Mouse (Mus musculus) hindbrain, embryonic 14.5 days (tissue): ENCODE results near the gene Dnah2. TPM values are rescaled to one million over a fixed set of nuclear protein-coding genes. Genes with fewer than 3 reads are reported as not detected.

Experiments used
- ATAC-seq: fragments of 200-750 bp; cut with Nextera tagmentation; 2 replicates; pipeline ENCODE4 v1.8.0; 2017; ENCODE audit warnings: moderate number of reproducible peaks, mild to moderate bottlenecking, moderate TSS enrichment, moderate library complexity; ENCODE audit not compliant: low FRiP score
- DNase-seq: peaks from one replicate; pipeline ENCODE4 v3.0.0-alpha.2; 2015; ENCODE audit warnings: low spot score
- H3K27ac ChIP-seq: fragments of 300-500 bp; sonication (generic); 2 replicates; pipeline ENCODE4 v1.5.1; 2014; ENCODE audit warnings: mild to moderate bottlenecking, moderate library complexity
- H3K27me3 ChIP-seq: fragments of 300-500 bp; sonication (generic); 2 replicates; pipeline ENCODE4 v1.6.1; 2014; ENCODE audit warnings: mild to moderate bottlenecking, low read length, mixed read lengths; ENCODE audit not compliant: control insufficient read depth, insufficient read depth
- H3K36me3 ChIP-seq: fragments of 300-500 bp; sonication (generic); replicated peaks from 2 replicates; pipeline ENCODE4 v1.6.1; 2014; ENCODE audit not compliant: control insufficient read depth, insufficient read depth
- H3K4me1 ChIP-seq: fragments of 300-500 bp; sonication (generic); replicated peaks from 2 replicates; pipeline ENCODE4 v1.6.1; 2014; ENCODE audit warnings: antibody characterized with exemption, low read length, mixed read lengths; ENCODE audit not compliant: control insufficient read depth, insufficient read depth
- H3K4me2 ChIP-seq: fragments of 300-500 bp; sonication (generic); replicated peaks from 2 replicates; pipeline ENCODE4 v1.6.1; 2014; ENCODE audit warnings: mild to moderate bottlenecking, moderate library complexity
- H3K4me3 ChIP-seq: fragments of 300-500 bp; sonication (generic); replicated peaks from 2 replicates; pipeline ENCODE4 v1.5.1; 2014; ENCODE audit warnings: mild to moderate bottlenecking, low read length
- H3K9ac ChIP-seq: fragments of 300-500 bp; sonication (generic); 2 replicates; pipeline ENCODE4 v1.6.1; 2014
- H3K9me3 ChIP-seq: fragments of 300-500 bp; sonication (generic); 2 replicates; pipeline ENCODE4 v1.6.1; 2016; ENCODE audit warnings: low read length; ENCODE audit not compliant: control insufficient read depth
- WGBS: fragments of 180-500 bp; shearing (Covaris S2); extraction: QIAGEN DNeasy Blood & Tissue Kit; methylation state at CpG from one replicate; pipeline ENCODE4 v1.1.7; 2014; 5-methylcytosine and 5-hydroxymethylcytosine counted together
- polyA plus RNA-seq: library from polyadenylated mRNA; unstranded; fragments of >200 nt; fragmentation: Nextera tagmentation; extraction: Ambion mirVana; gene quantifications from 2 replicates; pipeline ENCODE4 v1.2.1, GENCODE M21; 2014

Dnah2 gene
- polyA plus RNA-seq, 1 experiment from 2014 or later, result 4.9 TPM

- peak overlapping the region; percentile 65 for H3K4me3 ChIP-seq
- peaks cover 53% of the 10 kb centered on the region for H3K4me1 ChIP-seq
- H3K27me3 ChIP-seq, result no peaks in the 10 kb centered on the region
- H3K9ac ChIP-seq, result peak overlapping the region; percentile 79
- ATAC-seq (0 out of 2 replicates have a peak, but pooled peaks have one; percentile 0), DNase-seq (no peak)
- WGBS, result under 1% methylated on average over 41 of the region's 41 CpGs
- H3K36me3 ChIP-seq, result peaks cover 50% of the 10 kb centered on the region
- H3K4me2 ChIP-seq, result peak overlapping the region; percentile 99
- peak overlapping the region; percentile 100 for H3K27ac ChIP-seq
- no peaks in the 10 kb centered on the region for H3K9me3 ChIP-seq
Measured at GRCm38 (mm10) chr11:69410310-69411072, 138.4 kb downstream of the Dnah2 start.

GRCm38 (mm10) chr11:69410045-69410309 is 138.9 kb downstream of the Dnah2 start:
- WGBS, result under 1% methylated on average over 18 of the region's 18 CpGs
- no peaks in the 10 kb centered on the region for H3K9me3 ChIP-seq
- peak overlapping the region; percentile 65 for H3K4me3 ChIP-seq
- no peaks in the 10 kb centered on the region for H3K27me3 ChIP-seq
- peak overlapping the region; percentile 99 for H3K4me2 ChIP-seq
- H3K4me1 ChIP-seq, result peaks cover 51% of the 10 kb centered on the region
- H3K27ac ChIP-seq, result peak overlapping the region; percentile 100
- no peak for ATAC-seq
- no peak for DNase-seq
- H3K36me3 ChIP-seq, result peaks cover 55% of the 10 kb centered on the region
- H3K9ac ChIP-seq, result peak overlapping the region; percentile 79

DNA sequence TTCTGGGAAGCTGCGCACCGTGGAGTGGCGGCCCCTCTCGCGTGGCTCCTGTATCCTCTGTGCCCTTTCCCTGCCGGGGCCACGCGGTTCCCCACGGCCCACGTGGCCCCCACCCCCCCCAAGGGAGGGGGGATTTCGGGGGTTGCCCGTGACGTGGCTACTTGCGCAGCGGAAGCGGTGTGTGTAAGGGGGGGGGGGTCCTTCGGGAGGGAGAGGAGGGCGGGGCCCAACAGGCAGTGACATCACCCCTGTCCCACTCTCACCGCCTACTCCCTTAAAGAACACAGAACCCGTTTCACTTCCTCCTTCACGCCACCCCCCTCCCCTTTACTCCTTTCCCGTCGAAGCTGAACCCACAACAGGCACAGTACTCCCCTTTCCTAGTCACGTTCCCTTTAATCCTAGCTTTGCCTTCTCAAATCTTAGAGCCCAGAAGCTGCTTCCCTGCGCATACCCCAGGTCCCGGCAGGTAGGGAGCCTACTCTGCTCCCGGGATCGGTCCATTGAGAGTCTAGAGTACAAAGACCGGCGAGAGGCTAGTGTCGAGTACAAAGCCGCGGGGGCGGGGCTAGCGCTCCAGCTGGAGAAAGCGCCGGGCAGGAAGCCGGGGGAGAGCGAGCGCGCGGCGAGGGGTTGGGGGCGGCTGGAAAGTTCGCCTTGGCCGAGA is 139.4 kb downstream of the Dnah2 start:
- peak overlapping the region; percentile 100 for H3K27ac ChIP-seq
- under 1% methylated on average over 44 of the region's 46 CpGs for WGBS
- H3K9me3 ChIP-seq, result no peaks in the 10 kb centered on the region
- H3K36me3 ChIP-seq, result peaks cover 59% of the 10 kb centered on the region
- peaks cover 46% of the 10 kb centered on the region for H3K4me1 ChIP-seq
- peak overlapping the region; percentile 99 for H3K4me2 ChIP-seq
- H3K27me3 ChIP-seq, result no peaks in the 10 kb centered on the region
- ATAC-seq (peak; percentile 49; the same call in 1 of the 2 replicates), DNase-seq (peak; percentile 79)
- peak overlapping the region; percentile 65 for H3K4me3 ChIP-seq
- peak overlapping the region; percentile 79 for H3K9ac ChIP-seq

DNA sequence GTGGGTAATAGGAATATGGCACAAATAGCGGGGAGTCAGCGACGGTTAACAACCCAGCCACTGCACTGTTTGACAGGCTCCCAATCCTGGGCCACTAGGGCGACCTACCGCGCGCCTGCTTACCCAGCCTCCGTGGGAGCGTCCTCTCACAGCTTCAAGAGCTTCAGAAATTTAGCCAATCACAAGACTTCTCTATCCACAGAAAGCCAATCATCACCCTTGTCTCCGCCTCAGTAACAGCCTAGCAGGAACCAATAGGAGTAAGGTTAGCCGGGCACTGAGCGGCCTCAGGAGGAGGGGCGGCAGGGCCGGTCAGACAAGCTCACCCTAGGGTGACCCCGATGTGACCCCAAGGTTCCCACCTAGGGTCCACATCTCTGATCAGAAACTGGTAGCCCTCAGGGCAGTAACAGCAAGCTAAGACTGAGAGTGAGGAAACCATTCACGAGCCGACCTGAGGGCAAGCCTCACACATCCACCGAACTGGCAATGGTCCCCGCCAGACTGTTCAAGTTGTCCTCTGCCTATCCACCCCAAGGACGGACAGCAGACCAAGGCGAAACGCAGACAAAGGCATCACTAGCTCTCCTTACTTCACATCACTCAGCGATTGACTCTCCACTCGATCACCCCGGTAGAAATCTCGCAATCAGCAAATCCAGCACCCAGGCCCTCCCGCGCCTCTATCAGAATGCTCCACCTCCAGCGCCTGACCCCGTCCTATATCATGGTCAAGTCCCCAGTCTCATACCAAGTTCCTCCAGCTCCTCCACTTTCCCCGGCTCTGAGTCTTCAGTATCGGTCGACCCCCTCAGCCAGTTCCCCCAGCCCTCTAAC is 140.2 kb downstream of the Dnah2 start:
- H3K4me1 ChIP-seq, result peaks cover 38% of the 10 kb centered on the region
- peak overlapping the region; percentile 100 for H3K27ac ChIP-seq
- peak overlapping the region; percentile 99 for H3K4me2 ChIP-seq
- ATAC-seq (peak; percentile 74), DNase-seq (peak; percentile 81)
- 1% methylated on average over 33 of the region's 33 CpGs for WGBS
- peak overlapping the region; percentile 79 for H3K9ac ChIP-seq
- H3K4me3 ChIP-seq, result peak overlapping the region; percentile 65
- H3K36me3 ChIP-seq, result peaks cover 67% of the 10 kb centered on the region
- no peaks in the 10 kb centered on the region for H3K9me3 ChIP-seq
- H3K27me3 ChIP-seq, result no peaks in the 10 kb centered on the region

DNA sequence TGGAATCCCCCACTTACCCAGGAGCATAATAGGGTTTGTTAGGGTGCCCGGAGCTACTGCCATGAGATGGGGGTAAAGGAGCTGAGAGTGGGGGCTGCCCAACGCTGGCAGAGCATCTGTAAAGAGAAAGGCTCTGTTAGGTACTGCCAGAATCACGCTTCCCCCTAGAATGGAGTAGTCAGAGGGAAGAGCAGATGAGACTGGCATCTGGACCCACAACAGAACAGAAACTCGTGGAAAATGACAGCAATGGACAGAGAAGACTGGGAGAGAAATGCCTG is 141.2 kb downstream of the Dnah2 start:
- H3K4me1 ChIP-seq, result peaks cover 27% of the 10 kb centered on the region
- no peak overlapping the region for H3K27ac ChIP-seq
- no peak overlapping the region for H3K4me2 ChIP-seq
- peaks cover 71% of the 10 kb centered on the region for H3K36me3 ChIP-seq
- no peak for ATAC-seq
- H3K4me3 ChIP-seq, result no peak overlapping the region
- 84% methylated on average over 4 of the region's 4 CpGs for WGBS
- no peak overlapping the region for H3K9ac ChIP-seq
- DNase-seq, result no peak
- no peaks in the 10 kb centered on the region for H3K27me3 ChIP-seq
- no peaks in the 10 kb centered on the region for H3K9me3 ChIP-seq

DNA sequence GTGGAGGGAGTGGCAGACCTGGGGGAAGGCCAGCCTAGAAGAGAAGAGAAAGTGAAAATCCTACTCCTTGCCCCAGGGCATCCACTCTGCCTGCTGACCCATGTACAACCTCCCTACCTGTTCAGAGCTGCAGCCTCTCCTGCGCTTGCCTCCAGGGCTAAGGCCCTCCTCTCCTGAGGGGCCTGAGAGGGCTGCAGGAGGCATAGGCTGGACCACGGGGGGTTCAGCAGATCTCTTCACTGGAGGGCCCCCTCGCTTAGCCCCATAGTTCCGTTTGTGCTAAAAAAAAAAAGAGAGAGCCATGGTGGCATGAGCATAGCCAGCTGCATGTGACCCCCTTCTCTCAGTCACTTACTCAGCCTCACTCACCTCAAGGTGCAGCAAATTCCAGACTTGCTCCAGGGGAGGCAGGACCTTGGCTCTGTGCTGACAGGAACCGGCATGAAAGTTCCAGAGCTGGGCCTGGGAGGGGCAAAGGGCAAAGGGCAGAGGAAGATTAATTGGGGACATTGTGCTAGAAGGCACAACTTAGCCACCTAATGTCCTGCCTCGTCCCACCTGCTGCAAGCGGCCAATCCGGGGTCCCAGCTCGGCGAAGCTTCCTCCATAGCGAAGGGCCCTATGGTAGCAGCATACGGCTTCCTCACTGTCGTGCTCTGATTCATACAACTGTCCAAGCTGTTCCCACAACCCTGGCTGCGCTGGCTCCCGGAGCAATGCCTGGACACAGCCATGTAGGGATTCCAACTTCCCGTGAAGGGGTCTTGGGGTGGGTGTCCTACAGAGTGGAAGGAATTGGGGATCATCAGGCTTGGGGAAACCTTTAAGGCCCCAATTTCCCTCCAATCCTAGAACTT is 141.8 kb downstream of the Dnah2 start:
- ATAC-seq, result no peak
- DNase-seq, result no peak
- peaks cover 71% of the 10 kb centered on the region for H3K36me3 ChIP-seq
- H3K4me1 ChIP-seq, result peaks cover 22% of the 10 kb centered on the region
- H3K4me3 ChIP-seq, result no peak overlapping the region
- 91% methylated on average over 16 of the region's 16 CpGs for WGBS
- no peaks in the 10 kb centered on the region for H3K27me3 ChIP-seq
- H3K9me3 ChIP-seq, result no peaks in the 10 kb centered on the region
- H3K27ac ChIP-seq, result no peak overlapping the region
- H3K9ac ChIP-seq, result no peak overlapping the region
- no peak overlapping the region for H3K4me2 ChIP-seq

DNA sequence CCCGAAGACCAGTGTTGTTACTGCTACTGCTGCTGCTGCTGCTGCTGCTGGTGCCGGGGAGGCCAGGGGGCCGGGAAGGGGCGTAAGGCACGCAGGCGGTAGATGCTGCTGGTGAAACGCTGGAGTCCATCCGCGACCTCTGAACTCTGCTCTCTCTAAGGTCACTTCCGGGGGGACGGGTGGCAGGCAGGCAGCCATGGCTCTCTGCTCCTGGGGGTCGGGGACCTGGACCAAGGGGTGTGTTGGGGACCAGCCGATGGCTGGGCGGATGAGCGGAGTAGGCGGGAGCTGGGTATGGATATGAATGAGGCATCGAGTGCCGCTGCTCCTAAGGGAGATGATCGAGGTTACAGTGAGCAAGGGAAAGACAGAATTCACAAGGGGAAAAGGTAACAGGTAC is 142.6 kb downstream of the Dnah2 start:
- H3K4me2 ChIP-seq, result no peak overlapping the region
- H3K4me1 ChIP-seq, result peaks cover 16% of the 10 kb centered on the region
- H3K27ac ChIP-seq, result no peak overlapping the region
- H3K9me3 ChIP-seq, result no peaks in the 10 kb centered on the region
- 88% methylated on average over 19 of the region's 19 CpGs for WGBS
- peaks cover 71% of the 10 kb centered on the region for H3K36me3 ChIP-seq
- no peak overlapping the region for H3K9ac ChIP-seq
- no peak overlapping the region for H3K4me3 ChIP-seq
- H3K27me3 ChIP-seq, result no peaks in the 10 kb centered on the region
- no peak for ATAC-seq
- no peak for DNase-seq

DNA sequence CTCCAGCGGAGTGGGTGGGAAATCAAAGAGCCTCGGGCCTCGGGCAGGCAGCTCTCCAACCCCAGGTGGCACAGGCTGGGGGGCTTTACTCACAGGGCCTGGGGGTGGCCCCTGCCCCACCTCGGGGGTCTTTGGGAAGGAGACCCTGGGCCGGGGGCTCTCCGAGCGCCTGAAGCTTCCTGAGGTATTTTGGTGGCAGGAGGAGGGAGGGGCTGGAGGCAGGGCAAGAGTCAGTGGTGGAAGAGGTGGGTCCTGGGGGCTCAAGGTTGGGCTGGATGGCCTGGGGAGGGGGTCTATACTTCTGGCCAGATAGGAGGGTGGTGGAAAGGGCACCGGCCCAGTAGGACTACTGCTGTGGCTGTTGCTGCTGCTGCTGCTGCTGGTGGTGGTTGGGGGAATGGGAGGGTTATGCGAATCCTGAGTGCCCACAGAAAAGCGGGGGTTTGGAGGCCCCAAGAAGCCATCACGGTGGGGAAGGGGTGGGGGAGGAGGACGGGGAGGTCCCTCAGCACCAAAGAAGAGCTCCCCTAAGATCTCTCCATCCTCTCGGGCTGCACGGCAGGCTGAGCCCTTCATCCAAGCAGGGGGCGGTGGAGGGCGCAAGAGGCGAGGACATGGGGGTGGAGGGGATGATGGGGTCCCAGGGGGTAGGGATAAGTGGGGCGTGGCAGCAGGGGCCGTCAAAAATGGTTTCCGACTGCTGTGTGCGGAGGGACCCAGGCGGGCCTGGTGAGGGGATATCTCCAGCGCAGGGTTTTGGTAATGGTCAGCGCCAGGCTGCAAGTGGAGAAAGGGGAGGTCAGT is 143.3 kb downstream of the Dnah2 start:
- no peaks in the 10 kb centered on the region for H3K27me3 ChIP-seq
- peaks cover 78% of the 10 kb centered on the region for H3K36me3 ChIP-seq
- H3K4me1 ChIP-seq, result peaks cover 16% of the 10 kb centered on the region
- no peak overlapping the region for H3K4me3 ChIP-seq
- 88% methylated on average over 24 of the region's 24 CpGs for WGBS
- H3K9ac ChIP-seq, result no peak overlapping the region
- no peak overlapping the region for H3K27ac ChIP-seq
- no peaks in the 10 kb centered on the region for H3K9me3 ChIP-seq
- ATAC-seq, result no peak
- H3K4me2 ChIP-seq, result no peak overlapping the region
- DNase-seq, result no peak
